Mouse (Mus musculus) heart, adult 2 months (tissue): Measurements from ENCODE around the gene Mybl2. TPM values are rescaled to one million over a fixed set of nuclear protein-coding genes. Genes with fewer than 3 reads are reported as not detected.

Source experiments
- DNase-seq, 2 experiments: peaks; one replicate each; pipeline ENCODE4 v3.0.0; 2021
- H3K27ac ChIP-seq: fragments of 200-600 bp; 2 replicates; pipeline ENCODE4 v1.8.1; 2022
- H3K27me3 ChIP-seq: fragments of 200-500 bp; 2 replicates; pipeline ENCODE4 v1.6.1; 2012; ENCODE audit warnings: mild to moderate bottlenecking, low read length, inconsistent platforms, mixed read lengths; ENCODE audit not compliant: control insufficient read depth, insufficient read depth
- H3K36me3 ChIP-seq: fragments of 200-500 bp; 2 replicates; pipeline ENCODE4 v1.6.1; 2012; ENCODE audit warnings: low read length, inconsistent platforms; ENCODE audit not compliant: control insufficient read depth, insufficient read depth
- H3K4me1 ChIP-seq: fragments of 200-500 bp; 2 replicates; pipeline ENCODE4 v1.6.1; 2011; ENCODE audit warnings: low read length; ENCODE audit not compliant: control insufficient read depth, insufficient read depth
- H3K4me3 ChIP-seq: fragments of 200-600 bp; 2 replicates; pipeline ENCODE4 v1.8.1; 2022
- H3K79me2 ChIP-seq: fragments of 200-500 bp; replicated peaks from 2 replicates; pipeline ENCODE4 v1.6.1; 2012; ENCODE audit warnings: mild to moderate bottlenecking, inconsistent platforms, low read length, moderate library complexity, mixed read lengths; ENCODE audit not compliant: control insufficient read depth, insufficient read depth
- H3K9ac ChIP-seq: fragments of 200-500 bp; 2 replicates; pipeline ENCODE4 v1.6.1; 2012; ENCODE audit warnings: low read depth, mild to moderate bottlenecking, control low read depth, inconsistent platforms, low read length, mixed read lengths
- CTCF ChIP-seq: fragments of 200-600 bp; IDR thresholded peaks from 2 replicates; pipeline ENCODE4 v1.8.1; 2022; ENCODE audit warnings: antibody characterized with exemption, mild to moderate bottlenecking, moderate library complexity
- EP300 ChIP-seq: fragments of 200-500 bp; IDR thresholded peaks from 2 replicates; pipeline ENCODE4 v1.6.1; 2011; ENCODE audit warnings: low read depth, low read length, control low read depth; ENCODE audit not compliant: insufficient read depth
- POLR2A ChIP-seq: fragments of 200-500 bp; IDR thresholded peaks from 2 replicates; pipeline ENCODE4 v1.6.1; 2011; ENCODE audit warnings: mild to moderate bottlenecking, low read depth, low read length, control low read depth; ENCODE audit not compliant: insufficient read depth
- WGBS: fragments of 180-500 bp; shearing (Covaris S2); methylation state at CpG from one replicate; pipeline ENCODE4 v1.1.7; 2018; 5-methylcytosine and 5-hydroxymethylcytosine counted together
- intact Hi-C: fragments of 180-260 bp; cut with DNase I; formaldehyde crosslinking; loops from one replicate; pipeline ENCODE4 v1.15.1; 2025
- polyA plus RNA-seq: library from polyadenylated mRNA; depleted of rRNA; stranded (reverse); fragments of >200 nt; gene quantifications from 2 replicates; pipeline ENCODE4 v1.2.3, GENCODE M21; 2012
- total RNA-seq, 2 experiments: library from RNA; stranded (reverse); gene quantifications; 2 replicates each; pipeline ENCODE4 v1.2.3; 2021

Mybl2 gene
- total and polyA plus RNA-seq, 3 experiments, result 0.16 to 0.41 (median 0.18) TPM

DNA sequence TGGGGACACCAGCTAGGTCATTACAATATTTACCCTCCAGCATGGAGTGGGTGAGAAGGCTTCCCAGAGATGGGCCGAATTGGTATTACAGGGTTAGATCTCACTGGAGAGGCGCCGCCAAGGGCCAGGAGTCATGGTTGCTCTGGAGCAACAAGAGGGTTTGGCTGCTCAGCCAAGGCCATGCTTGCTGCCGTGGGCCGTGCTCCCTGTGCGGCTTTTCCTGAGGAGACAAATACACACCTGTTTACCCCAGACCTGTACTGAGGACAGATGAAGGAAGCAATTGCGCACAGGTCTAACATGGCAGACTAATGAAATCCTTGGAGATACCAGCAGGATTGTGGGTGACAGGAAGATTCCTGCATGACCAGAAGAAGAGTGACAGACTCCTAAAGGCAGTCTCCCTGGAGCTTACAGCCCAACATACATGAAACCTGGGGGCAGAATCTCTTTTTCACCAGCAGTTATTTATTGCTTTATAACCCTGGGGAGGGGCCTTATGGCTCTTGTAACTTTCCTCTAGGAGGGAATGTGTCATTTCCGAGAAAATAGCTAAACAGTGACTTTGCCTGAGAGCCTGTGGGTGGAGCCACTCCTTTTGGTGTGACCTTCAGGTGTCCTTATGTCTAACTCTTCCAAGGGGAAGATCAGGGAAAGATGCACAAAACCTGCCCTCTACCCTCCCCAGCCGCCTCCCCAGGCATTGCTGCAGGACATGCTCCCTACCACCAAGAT is 18.7 kb downstream of the Mybl2 start:
- Histone ChIP-seq H3K27me3 (no peaks in the 10 kb centered on the region), H3K4me1 (no peaks in the 10 kb centered on the region), H3K36me3 (no peaks in the 10 kb centered on the region), H3K79me2 (no peaks in the 10 kb centered on the region), H3K4me3 (no peak overlapping the region), H3K9ac (no peak overlapping the region), H3K27ac (no peak overlapping the region)
- 94% methylated on average over 9 of the region's 9 CpGs for WGBS
- TF ChIP-seq EP300, result no peak
- no peak for TF ChIP-seq POLR2A
- no peak for TF ChIP-seq CTCF
- DNase-seq, result no peak
- intact Hi-C loops, result no loop called here

DNA sequence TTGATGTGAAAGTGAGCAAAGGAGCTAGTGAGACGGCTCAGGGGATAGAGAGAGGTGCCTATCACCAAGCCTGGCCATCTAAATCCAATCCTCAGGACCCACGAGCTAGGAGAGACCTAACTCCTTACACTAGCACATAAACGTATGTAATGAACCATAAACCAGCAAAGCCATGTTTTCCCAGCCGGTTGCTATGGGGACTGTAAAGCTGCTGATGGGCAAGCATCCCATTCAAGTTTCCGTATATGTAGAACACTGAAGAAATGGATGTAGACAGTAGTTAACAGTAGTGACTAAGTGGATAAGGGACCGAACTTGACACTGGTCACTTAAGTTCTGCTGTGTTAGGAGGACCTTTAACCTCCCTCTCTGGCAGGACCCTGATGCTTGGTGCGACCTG is 19.5 kb downstream of the Mybl2 start:
- no peak for DNase-seq
- no peaks in the 10 kb centered on the region for H3K79me2 ChIP-seq
- H3K4me1 ChIP-seq, result no peaks in the 10 kb centered on the region
- no peak for TF ChIP-seq EP300
- no peak for TF ChIP-seq POLR2A
- no peak for TF ChIP-seq CTCF
- no peaks in the 10 kb centered on the region for H3K36me3 ChIP-seq
- no peak overlapping the region for H3K4me3 ChIP-seq
- no peak overlapping the region for H3K9ac ChIP-seq
- H3K27me3 ChIP-seq, result no peaks in the 10 kb centered on the region
- WGBS, result 86% methylated on average over 7 of the region's 7 CpGs
- no peak overlapping the region for H3K27ac ChIP-seq
- intact Hi-C loops, result no loop called here

DNA sequence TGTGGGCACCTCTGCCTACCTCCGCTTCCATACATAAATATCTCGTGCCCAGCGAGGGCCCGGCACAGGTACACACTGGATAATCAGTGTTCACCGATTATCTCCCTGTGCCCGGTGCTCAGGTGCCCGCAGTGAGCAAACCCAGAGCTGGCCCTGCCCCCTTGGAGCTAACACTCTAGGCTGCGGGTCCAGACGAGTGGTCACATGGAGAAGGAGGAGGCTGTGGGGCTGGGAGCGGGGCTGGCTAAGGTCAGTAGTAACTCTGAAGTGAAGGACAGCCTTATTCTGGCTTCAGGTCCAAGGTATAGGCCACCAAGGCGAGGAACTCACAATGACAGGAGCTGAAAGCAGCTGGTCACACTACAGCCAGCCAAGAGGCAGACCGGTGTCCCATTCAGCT is 20.3 kb downstream of the Mybl2 start:
- TF ChIP-seq POLR2A (no peak), CTCF (no peak), EP300 (no peak)
- 92% methylated on average over 12 of the region's 12 CpGs for whole genome bisulfite sequencing

DNA sequence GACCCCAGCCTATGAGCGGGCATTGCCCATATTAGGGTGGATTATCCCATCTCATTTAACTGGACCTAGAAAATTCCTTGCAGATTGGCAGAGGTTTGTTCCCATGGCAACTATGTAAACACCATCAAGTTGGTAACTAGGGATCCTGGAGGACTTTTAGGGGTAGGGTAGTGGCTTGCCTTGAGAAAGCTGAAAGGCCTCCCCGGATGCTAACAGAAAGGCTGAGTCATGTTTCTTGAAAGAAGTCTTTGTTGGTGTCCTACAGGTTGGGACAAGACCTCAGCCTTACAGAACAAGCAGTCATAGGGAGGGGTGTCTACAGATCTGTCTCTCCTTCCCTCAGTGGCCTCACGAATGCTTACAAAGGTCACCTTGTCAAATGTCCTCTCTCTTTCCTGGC is 20.7 kb downstream of the Mybl2 start:
- H3K36me3 ChIP-seq, result no peaks in the 10 kb centered on the region

More for the DNA sequence above, 20.3 kb downstream of the Mybl2 start:
- Histone ChIP-seq H3K4me1 (no peaks in the 10 kb centered on the region), H3K9ac (no peak overlapping the region), H3K27ac (no peak overlapping the region), H3K4me3 (no peak overlapping the region), H3K27me3 (no peaks in the 10 kb centered on the region), H3K36me3 (no peaks in the 10 kb centered on the region), H3K79me2 (no peaks in the 10 kb centered on the region)
- DNase-seq, result no peak
- intact Hi-C loops, result no loop called here

DNA sequence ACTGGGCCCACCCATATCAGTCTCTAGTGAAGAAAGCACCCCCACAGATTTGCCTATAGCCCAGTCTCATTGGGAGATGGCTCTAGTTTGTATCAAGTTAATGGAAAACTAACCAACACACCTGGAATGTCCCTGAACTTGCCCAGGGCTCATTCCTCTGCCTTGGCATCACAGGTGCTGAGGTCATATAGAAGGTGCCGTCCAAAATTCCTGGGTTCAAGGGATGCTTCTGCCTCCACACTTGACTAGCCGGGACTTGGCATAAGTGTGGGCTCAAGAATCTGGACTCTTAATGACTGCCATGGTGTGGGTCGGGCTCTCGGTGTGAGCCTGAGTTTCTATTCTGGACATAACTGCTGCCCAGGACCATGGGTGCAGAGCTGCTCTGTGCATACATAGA is 24.6 kb downstream of the Mybl2 start:
- intact Hi-C loops, result no loop called here
- no peak for DNase-seq
- Histone ChIP-seq H3K79me2 (no peaks in the 10 kb centered on the region), H3K27me3 (no peaks in the 10 kb centered on the region), H3K4me3 (no peak overlapping the region), H3K36me3 (no peaks in the 10 kb centered on the region), H3K9ac (no peak overlapping the region), H3K4me1 (no peaks in the 10 kb centered on the region), H3K27ac (no peak overlapping the region)
- 96% methylated on average over 4 of the region's 4 CpGs for WGBS
- TF ChIP-seq POLR2A (no peak), EP300 (no peak), CTCF (no peak)

More for the DNA sequence above, 20.7 kb downstream of the Mybl2 start:
- Histone ChIP-seq H3K9ac (no peak overlapping the region), H3K79me2 (no peaks in the 10 kb centered on the region), H3K4me1 (no peaks in the 10 kb centered on the region), H3K27me3 (no peaks in the 10 kb centered on the region), H3K4me3 (no peak overlapping the region), H3K27ac (no peak overlapping the region)
- intact Hi-C loops, result no loop called here
- no peak for TF ChIP-seq EP300
- TF ChIP-seq CTCF, result no peak
- TF ChIP-seq POLR2A, result no peak
- no peak for DNase-seq
- 86% methylated on average over 3 of the region's 3 CpGs for WGBS

DNA sequence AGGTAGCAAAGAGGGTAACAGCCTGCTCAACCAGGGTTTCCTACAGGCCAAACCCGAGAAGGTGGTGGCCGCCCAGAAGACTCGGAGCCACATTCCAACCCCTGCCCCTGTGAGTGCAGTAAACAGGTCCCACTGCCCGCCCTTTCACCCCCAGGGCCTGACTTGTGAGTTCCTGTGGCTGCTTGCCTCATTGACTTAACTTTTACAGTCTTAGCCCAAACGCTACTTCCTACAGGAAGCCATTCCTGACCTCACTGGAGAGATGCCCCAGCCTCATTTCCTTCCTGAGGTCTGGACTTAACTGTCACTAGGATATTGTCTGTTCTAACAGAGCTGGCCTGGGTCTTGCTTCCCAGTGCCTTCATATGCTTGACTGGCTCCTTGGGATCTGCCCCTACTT is 28.1 kb downstream of the Mybl2 start:
- no peaks in the 10 kb centered on the region for H3K27me3 ChIP-seq
- H3K4me1 ChIP-seq, result no peaks in the 10 kb centered on the region
- intact Hi-C loops, result no loop called here
- TF ChIP-seq CTCF (no peak), EP300 (no peak), POLR2A (no peak)
- WGBS, result 42% methylated on average over 5 of the region's 5 CpGs
- H3K27ac ChIP-seq, result no peak overlapping the region
- H3K4me3 ChIP-seq, result no peak overlapping the region
- DNase-seq, result no peak
- H3K36me3 ChIP-seq, result no peaks in the 10 kb centered on the region
- no peaks in the 10 kb centered on the region for H3K79me2 ChIP-seq
- H3K9ac ChIP-seq, result no peak overlapping the region
